Mouse (Mus musculus) ES-E14 (cell line): ENCODE results near the gene Hectd1. TPM values are rescaled to one million over a fixed set of nuclear protein-coding genes. Genes with fewer than 3 reads are reported as not detected.

Source experiments
- DNase-seq: peaks from one replicate; pipeline ENCODE4 v3.0.0-alpha.2; 2013; ENCODE audit warnings: low read depth, low spot score
- H3K27ac ChIP-seq: 2 replicates; pipeline ENCODE4 v1.5.1; 2012; ENCODE audit warnings: low read depth, mild to moderate bottlenecking, low read length, moderate library complexity, mixed read lengths; ENCODE audit not compliant: poor library complexity, insufficient read depth, severe bottlenecking
- H3K36me3 ChIP-seq: 2 replicates; pipeline ENCODE4 v1.6.1; 2012; ENCODE audit warnings: mild to moderate bottlenecking, low read length, moderate library complexity, mixed read lengths; ENCODE audit not compliant: control insufficient read depth, poor library complexity, insufficient read depth, severe bottlenecking
- H3K4me1 ChIP-seq, 2 experiments: fragments of 150-350 bp in 1 of 2; sonication (generic) in 1 of 2; 2 replicates each; pipeline ENCODE4 v1.6.1; 2012; ENCODE audit warnings: low read length in 2 of 2, mild to moderate bottlenecking in 1 of 2, mixed read lengths in 1 of 2; ENCODE audit not compliant: control insufficient read depth in 2 of 2, insufficient read depth in 2 of 2, poor library complexity in 1 of 2
- H3K4me3 ChIP-seq, 2 experiments: fragments of 150-350 bp in 1 of 2; sonication (generic) in 1 of 2; 2 replicates each; pipeline ENCODE4 v1.5.1; 2012; ENCODE audit warnings: low read length in 2 of 2, low read depth in 1 of 2, mild to moderate bottlenecking in 1 of 2, mixed read lengths in 1 of 2; ENCODE audit not compliant: insufficient read depth in 1 of 2, poor library complexity in 1 of 2, severe bottlenecking in 1 of 2
- H3K9ac ChIP-seq: 2 replicates; pipeline ENCODE4 v1.6.1; 2012; ENCODE audit warnings: low read depth, mild to moderate bottlenecking, low read length, mixed read lengths; ENCODE audit not compliant: poor library complexity, insufficient read depth, severe bottlenecking
- H3K9me3 ChIP-seq: fragments of 150-350 bp; sonication (generic); 2 replicates; pipeline ENCODE4 v1.6.1; 2012; ENCODE audit warnings: low read depth, mild to moderate bottlenecking, low read length; ENCODE audit not compliant: control insufficient read depth, insufficient read depth
- CHD2 ChIP-seq: IDR thresholded peaks from 2 replicates; pipeline ENCODE4 v1.6.1; 2014; ENCODE audit warnings: mild to moderate bottlenecking, low read depth, low read length, inconsistent platforms
- HCFC1 ChIP-seq: IDR thresholded peaks from 2 replicates; pipeline ENCODE4 v1.6.1; 2012; ENCODE audit warnings: low read length, inconsistent platforms, borderline replicate concordance; ENCODE audit not compliant: insufficient read depth
- MAFK ChIP-seq: IDR thresholded peaks from 2 replicates; pipeline ENCODE4 v1.6.1; 2014; ENCODE audit warnings: mild to moderate bottlenecking, low read depth, low read length, inconsistent platforms; ENCODE audit not compliant: insufficient read depth
- ZC3H11A ChIP-seq: IDR thresholded peaks from 2 replicates; pipeline ENCODE4 v1.6.1; 2012; ENCODE audit warnings: low read depth, mild to moderate bottlenecking, inconsistent platforms, low read length, borderline replicate concordance
- ZNF384 ChIP-seq: IDR thresholded peaks from 2 replicates; pipeline ENCODE4 v1.6.1; 2012; ENCODE audit warnings: low read depth, low read length, inconsistent platforms
- in situ Hi-C, 2 experiments: fragments of 600-800 bp; cut with MboI; formaldehyde crosslinking; loops; one replicate each; pipeline ENCODE4 v1.15.1; 2025; ENCODE audit warnings: low sequenced_read_pairs in 2 of 2, inconsistent platforms in 1 of 2; ENCODE audit not compliant: unreplicated experiment in 2 of 2
- total RNA-seq: library from RNA; depleted of rRNA; stranded (reverse); fragments of 300-350 nt; gene quantifications from 2 replicates; pipeline ENCODE4 v1.2.3, GENCODE M21; 2012

Hectd1 gene
- total RNA-seq, 1 experiment: 45.1 TPM

DNA sequence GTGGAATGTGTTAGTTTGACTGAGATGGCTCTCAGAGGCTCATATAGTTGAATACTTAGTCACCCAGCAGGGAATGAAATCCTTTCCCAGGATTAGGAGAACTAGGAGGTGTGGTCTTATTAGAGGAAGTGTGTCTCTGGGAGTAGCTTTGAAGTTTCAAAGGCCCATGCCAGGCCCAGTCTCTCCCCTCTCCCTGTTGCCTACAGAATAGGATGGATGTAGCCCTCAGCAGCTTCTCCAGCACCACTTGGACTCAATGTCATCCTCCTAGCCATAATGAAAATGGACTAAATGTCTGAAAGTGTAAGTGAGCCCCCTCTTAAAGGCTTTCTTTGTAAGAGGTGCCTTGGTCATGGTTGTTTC is 72.8 kb downstream of the Hectd1 start:
- no peak overlapping the region for H3K27ac ChIP-seq
- no peak overlapping the region for H3K4me3 ChIP-seq
- no peak overlapping the region for H3K9ac ChIP-seq
- DNase-seq: no peak
- H3K4me1 ChIP-seq: no peaks in the 10 kb centered on the region
- no peak for TF ChIP-seq ZC3H11A
- TF ChIP-seq HCFC1: no peak
- no peak for TF ChIP-seq MAFK
- no peak for TF ChIP-seq CHD2
- no peak for TF ChIP-seq ZNF384
- in situ Hi-C loops: no loop called here
- peaks cover 9% of the 10 kb centered on the region for H3K36me3 ChIP-seq
- no peaks in the 10 kb centered on the region for H3K9me3 ChIP-seq

DNA sequence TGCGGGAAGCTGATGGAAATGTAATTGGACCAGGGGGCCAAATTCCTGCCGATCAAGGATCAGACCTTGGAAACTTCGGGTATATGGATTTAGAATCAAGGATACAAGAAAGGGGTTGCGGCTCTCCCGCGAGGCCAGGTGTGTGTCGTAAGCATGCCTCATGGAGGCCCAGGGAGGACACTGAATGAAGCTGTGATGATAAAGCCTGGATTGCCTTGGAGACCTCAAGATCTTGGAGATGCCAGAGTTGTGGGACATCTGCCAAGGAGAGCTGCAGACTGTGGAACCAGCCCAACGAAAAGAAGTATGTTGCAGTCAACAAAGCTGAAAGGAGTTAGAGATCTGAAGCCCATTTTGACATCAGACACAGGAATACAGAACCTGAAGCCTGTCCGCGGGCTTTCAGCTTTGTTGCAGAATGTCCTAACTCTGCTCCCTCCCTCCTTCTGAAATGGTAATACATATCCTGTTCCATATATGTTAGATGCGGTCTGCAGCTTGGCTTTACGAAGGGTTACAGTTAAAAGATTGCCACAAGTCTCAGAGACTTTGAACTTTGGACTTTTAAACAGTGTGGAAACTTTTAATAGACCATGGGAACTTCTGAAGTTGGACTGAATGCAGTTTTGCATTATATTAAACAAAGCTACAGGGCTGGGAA is 73.3 kb downstream of the Hectd1 start:
- H3K27ac ChIP-seq: no peak overlapping the region
- DNase-seq: no peak
- TF ChIP-seq MAFK (no peak), ZC3H11A (no peak), HCFC1 (no peak), ZNF384 (no peak), CHD2 (no peak)
- in situ Hi-C loops: no loop called here
- H3K9ac ChIP-seq: no peak overlapping the region
- H3K4me3 ChIP-seq: no peak overlapping the region
- H3K9me3 ChIP-seq: no peaks in the 10 kb centered on the region
- peaks cover 10% of the 10 kb centered on the region for H3K36me3 ChIP-seq
- no peaks in the 10 kb centered on the region for H3K4me1 ChIP-seq

DNA sequence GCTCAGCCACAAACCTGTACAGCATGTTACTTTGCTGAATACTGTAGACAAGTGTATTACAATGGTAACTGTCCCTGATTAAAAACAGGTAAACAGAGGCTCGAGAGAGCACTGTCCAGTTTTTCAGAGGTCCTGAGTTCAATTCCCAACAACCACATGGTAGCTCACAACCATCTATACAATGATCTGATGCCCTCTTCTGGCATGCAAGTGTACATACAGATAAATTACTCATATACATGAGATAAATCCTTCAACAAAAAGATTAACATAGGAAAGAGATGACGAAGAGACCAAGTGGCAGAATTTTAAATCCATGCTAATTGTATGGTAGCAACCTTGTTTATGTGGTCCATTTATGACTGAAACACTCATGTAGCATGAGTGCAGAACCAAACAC is 82.0 kb downstream of the Hectd1 start:
- H3K9ac ChIP-seq: no peak overlapping the region
- H3K4me3 ChIP-seq: no peak overlapping the region
- no peaks in the 10 kb centered on the region for H3K4me1 ChIP-seq
- no peak for TF ChIP-seq HCFC1
- in situ Hi-C loops: no loop called here
- DNase-seq: no peak
- peaks cover 6% of the 10 kb centered on the region for H3K36me3 ChIP-seq
- no peak overlapping the region for H3K27ac ChIP-seq
- H3K9me3 ChIP-seq: no peaks in the 10 kb centered on the region

DNA sequence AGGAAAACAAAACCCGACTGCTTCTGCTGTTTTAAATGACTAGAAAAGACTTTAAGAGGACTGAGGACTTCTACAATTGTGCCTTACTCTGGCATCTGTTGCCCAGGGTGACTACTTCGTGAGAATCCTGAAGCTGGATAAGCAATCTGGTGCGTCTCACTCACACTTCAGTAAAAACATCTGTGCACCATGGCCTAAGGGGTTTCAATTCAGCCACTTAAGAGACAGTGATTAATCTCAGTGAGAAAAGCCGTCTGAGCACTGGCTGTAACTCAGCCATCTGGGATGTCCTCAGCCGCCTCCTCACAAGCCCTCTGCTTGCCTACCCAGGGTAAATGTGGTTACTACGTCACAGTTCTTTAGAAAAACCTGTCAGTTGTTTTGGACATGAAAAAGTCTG is 84.4 kb downstream of the Hectd1 start:
- Histone ChIP-seq H3K4me1 (no peaks in the 10 kb centered on the region), H3K36me3 (peaks cover 2% of the 10 kb centered on the region; the same call in 1 of the 2 replicates), H3K9me3 (no peaks in the 10 kb centered on the region), H3K4me3 (no peak overlapping the region), H3K9ac (no peak overlapping the region), H3K27ac (no peak overlapping the region)
- no peak for DNase-seq
- in situ Hi-C loops: no loop called here
- TF ChIP-seq HCFC1: no peak
- TF ChIP-seq CHD2: no peak

DNA sequence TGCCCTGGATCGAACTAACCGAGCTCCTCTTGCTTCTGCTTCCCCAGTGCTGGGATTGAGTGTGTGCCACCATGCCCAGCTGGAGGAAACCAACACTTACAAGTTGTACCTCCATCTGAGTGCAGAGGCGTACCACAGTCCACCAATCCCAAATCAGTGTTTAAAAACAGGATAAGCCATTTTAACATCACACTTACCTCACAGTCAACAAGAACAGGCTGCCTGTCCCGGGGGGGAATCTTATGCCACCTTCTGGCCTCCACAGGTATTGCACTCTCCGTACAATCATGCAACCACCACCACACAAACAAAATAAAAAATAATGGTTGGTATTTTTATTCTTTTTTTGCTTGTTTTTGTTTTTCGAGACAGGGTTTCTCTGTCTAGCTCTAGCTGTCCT is 87.6 kb downstream of the Hectd1 start:
- no peak for TF ChIP-seq ZNF384
- TF ChIP-seq ZC3H11A: peak; percentile 60; the same call in 1 of the 2 replicates
- TF ChIP-seq CHD2: no peak
- Histone ChIP-seq H3K4me3 (no peak overlapping the region), H3K36me3 (peaks cover 2% of the 10 kb centered on the region; the same call in 1 of the 2 replicates), H3K4me1 (peaks cover 0 to under 1% of the 10 kb centered on the region in 2 experiments; a peak in 1 of 4 replicates), H3K27ac (no peak overlapping the region), H3K9me3 (no peaks in the 10 kb centered on the region), H3K9ac (no peak overlapping the region)
- DNase-seq: no peak
- in situ Hi-C loops: no loop called here
